Mouse (Mus musculus) urinary bladder, postnatal 25 days (tissue): ENCODE measurements at regions not wholly inside any gene's neighbourhood (a gene's known extent, or its start where the extent isn't known, plus 50 kb on each side); places are given as distances from the start of the nearest gene placed in this dataset.

ENCODE experiments used
- DNase-seq: peaks from one replicate; pipeline ENCODE4 v3.0.0; 2022; ENCODE audit warnings: low spot score

GRCm38 (mm10) chr10:100685748-100686147, 95.5 kb downstream of the 1700017N19Rik start:
- DNase-seq: no peak

GRCm38 (mm10) chr10:100695944-100696343, 105.7 kb downstream of the 1700017N19Rik start:
- no peak for DNase-seq

GRCm38 (mm10) chr10:100699206-100699605, 108.9 kb downstream of the 1700017N19Rik start:
- DNase-seq: no peak

- no peak for DNase-seq
Measured at GRCm38 (mm10) chr10:100700281-100701205, 110.3 kb downstream of the 1700017N19Rik start.

GRCm38 (mm10) chr10:100701938-100702337, 111.7 kb downstream of the 1700017N19Rik start:
- no peak for DNase-seq

- DNase-seq: no peak
Measured at GRCm38 (mm10) chr10:100716084-100716667, 125.9 kb downstream of the 1700017N19Rik start.

- DNase-seq: no peak
Measured at GRCm38 (mm10) chr10:100718574-100718973, 128.3 kb downstream of the 1700017N19Rik start.

- DNase-seq: no peak
Measured at GRCm38 (mm10) chr10:100741269-100741668, 151.0 kb downstream of the 1700017N19Rik start.

GRCm38 (mm10) chr10:100742065-100742464, 151.8 kb downstream of the 1700017N19Rik start:
- DNase-seq: peak; percentile 40

- no peak for DNase-seq
Measured at GRCm38 (mm10) chr10:100746151-100746550, 155.9 kb downstream of the 1700017N19Rik start.

GRCm38 (mm10) chr10:100754957-100755356, 164.7 kb downstream of the 1700017N19Rik start:
- no peak for DNase-seq

- no peak for DNase-seq
Measured at GRCm38 (mm10) chr10:100774252-100774651, 184.0 kb downstream of the 1700017N19Rik start.

GRCm38 (mm10) chr10:100792166-100792565, 201.9 kb downstream of the 1700017N19Rik start:
- no peak for DNase-seq

- no peak for DNase-seq
Measured at GRCm38 (mm10) chr10:100792569-100792968, 202.3 kb downstream of the 1700017N19Rik start.

GRCm38 (mm10) chr10:100795215-100795972, 205.1 kb downstream of the 1700017N19Rik start:
- no peak for DNase-seq

- no peak for DNase-seq
Measured at GRCm38 (mm10) chr10:100811639-100812038, 221.4 kb downstream of the 1700017N19Rik start.

GRCm38 (mm10) chr10:100834794-100835193, 244.5 kb downstream of the 1700017N19Rik start:
- DNase-seq: no peak

GRCm38 (mm10) chr10:100853213-100853612, 262.9 kb downstream of the 1700017N19Rik start:
- no peak for DNase-seq

GRCm38 (mm10) chr10:100856509-100856908, 266.2 kb downstream of the 1700017N19Rik start:
- DNase-seq: no peak

GRCm38 (mm10) chr10:100865501-100866181, 275.4 kb downstream of the 1700017N19Rik start:
- no peak for DNase-seq

GRCm38 (mm10) chr10:100868360-100868916, 278.2 kb downstream of the 1700017N19Rik start:
- no peak for DNase-seq
